Mouse (Mus musculus): Measurements from ENCODE around the gene Bax. TPM values are rescaled to one million over a fixed set of nuclear protein-coding genes. Genes with fewer than 3 reads are reported as not detected.
"Not testable (repeated sequence)": the region's sequence is repeated elsewhere in the genome, so short reads cannot be mapped to it uniquely, and the experiment has no call there.

Bax gene
- polyA plus RNA-seq, 1 experiment from 2014 or later, result 201 TPM

DNA sequence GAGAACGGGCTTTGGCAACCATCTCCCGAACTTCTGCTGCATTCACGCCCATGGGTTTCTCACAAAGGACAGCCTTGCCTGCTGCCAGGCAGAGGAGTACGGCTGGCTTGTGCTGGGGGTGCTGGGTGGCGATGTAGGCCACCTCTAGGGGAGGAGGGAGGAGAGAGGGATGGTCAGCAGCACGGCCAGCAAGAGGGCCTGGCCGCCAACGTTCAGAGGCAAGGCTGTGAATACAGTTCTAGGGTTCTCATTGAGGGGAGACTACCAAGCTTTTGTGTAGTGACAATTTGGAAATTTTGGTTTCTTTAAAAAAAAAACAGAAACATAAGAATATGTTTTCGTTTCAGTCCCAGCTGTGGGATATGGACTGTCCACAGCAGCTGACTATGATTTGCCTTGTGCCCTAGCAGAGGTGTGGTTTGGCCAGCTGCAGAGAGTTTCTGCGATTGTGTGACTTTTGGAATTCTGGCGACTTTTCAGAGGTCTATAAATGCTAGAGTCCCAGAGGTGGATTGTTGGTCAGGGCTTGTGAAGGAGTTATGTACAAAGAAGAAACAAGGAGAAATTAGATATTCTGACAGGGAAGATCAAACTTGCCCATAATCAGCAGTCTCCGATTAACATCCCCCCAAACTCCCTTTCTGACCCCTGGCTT, 20.2 kb upstream of the Bax start, which contains the start of gene Gm45808:
TSS of gene Gm45808 (minus strand) at position 51 of the 655 bp plus-strand sequence.
- WGBS, result 86% methylated on average over 12 of the region's 12 CpGs
- H3K36me3 ChIP-seq (ENCODE audit: control insufficient read depth, insufficient read depth, low read length), result no peaks in the 10 kb centered on the region
- H3K4me2 ChIP-seq, result no peak within 1 kb of the TSS
- no peaks in the 10 kb centered on the region for H3K27me3 ChIP-seq (ENCODE audit: control insufficient read depth, insufficient read depth, low read length)
- no peak within 1 kb of the TSS for H3K4me3 ChIP-seq (ENCODE audit: low read depth, low read length)
- no peaks in the 10 kb centered on the region; the same call in 1 of the 2 replicates for H3K4me1 ChIP-seq (ENCODE audit: control insufficient read depth, insufficient read depth, low read length)
- no peak within 1 kb of the TSS for H3K9ac ChIP-seq (ENCODE audit: low read length)
- DNase-seq (ENCODE audit: low spot score, missing footprints) (no peak), ATAC-seq (ENCODE audit: low FRiP score) (no peak)
- no peak within 1 kb of the TSS for H3K27ac ChIP-seq (ENCODE audit: low read depth, low read length)
- no peaks in the 10 kb centered on the region for H3K9me3 ChIP-seq (ENCODE audit: control insufficient read depth, low read length)

DNA sequence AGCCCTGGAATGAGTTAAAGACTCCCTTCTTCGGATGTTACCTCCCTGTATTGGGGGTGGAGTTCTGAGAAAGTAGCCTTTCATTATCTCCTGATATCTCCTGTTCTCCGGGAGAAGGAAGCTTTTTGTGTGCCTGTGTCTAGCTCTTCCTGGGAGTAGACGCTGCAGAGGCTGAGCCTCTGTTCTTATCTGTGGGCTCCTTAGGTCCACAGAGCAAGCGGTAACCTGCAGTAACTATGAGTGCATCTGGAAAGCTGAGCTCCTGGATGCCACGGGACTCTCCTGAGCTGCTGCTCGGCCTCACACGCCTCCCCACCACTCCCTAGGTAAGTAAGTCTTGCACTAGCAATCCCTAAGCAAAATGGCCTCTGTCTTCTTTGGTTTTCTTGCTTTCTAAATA, 19.5 kb upstream of the Bax start:
- ATAC-seq (ENCODE audit: low FRiP score), result no peak
- Histone ChIP-seq H3K4me1 (ENCODE audit: control insufficient read depth, insufficient read depth, low read length) (no peaks in the 10 kb centered on the region; the same call in 1 of the 2 replicates), H3K27ac (ENCODE audit: low read depth, low read length) (no peak overlapping the region), H3K9me3 (ENCODE audit: control insufficient read depth, low read length) (no peaks in the 10 kb centered on the region), H3K4me2 (no peak overlapping the region), H3K27me3 (ENCODE audit: control insufficient read depth, insufficient read depth, low read length) (no peaks in the 10 kb centered on the region), H3K36me3 (ENCODE audit: control insufficient read depth, insufficient read depth, low read length) (no peaks in the 10 kb centered on the region), H3K9ac (ENCODE audit: low read length) (no peak overlapping the region), H3K4me3 (ENCODE audit: low read depth, low read length) (no peak overlapping the region)
- 85% methylated on average over 7 of the region's 7 CpGs for WGBS
- DNase-seq (ENCODE audit: low spot score, missing footprints), result no peak

DNA sequence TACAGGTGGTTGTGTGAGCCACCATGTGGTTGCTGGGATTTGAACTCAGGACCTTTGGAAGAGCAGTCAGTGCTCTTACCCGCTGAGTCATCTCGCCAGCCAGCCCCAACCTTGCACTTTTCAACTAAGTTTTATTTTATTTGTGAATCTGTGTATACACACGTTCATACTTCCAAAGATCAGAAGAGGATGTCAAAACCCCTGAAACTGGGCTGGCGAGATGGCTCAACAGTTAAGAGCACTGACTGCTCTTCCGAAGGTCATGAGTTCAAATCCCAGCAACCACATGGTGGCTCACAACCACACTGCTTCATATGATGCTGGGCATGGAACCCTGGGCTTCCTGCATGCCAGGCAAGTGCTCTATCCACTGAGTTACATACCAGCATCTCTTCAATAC, 18.3 kb upstream of the Bax start:
- H3K27me3 ChIP-seq (ENCODE audit: control insufficient read depth, insufficient read depth, low read length); DNase-seq (ENCODE audit: low spot score, missing footprints); H3K9ac ChIP-seq (ENCODE audit: low read length); H3K4me1 ChIP-seq (ENCODE audit: control insufficient read depth, insufficient read depth, low read length); H3K4me3 ChIP-seq (ENCODE audit: low read depth, low read length); H3K4me2 ChIP-seq; ATAC-seq (ENCODE audit: low FRiP score); H3K36me3 ChIP-seq (ENCODE audit: control insufficient read depth, insufficient read depth, low read length); H3K9me3 ChIP-seq (ENCODE audit: control insufficient read depth, low read length); H3K27ac ChIP-seq (ENCODE audit: low read depth, low read length): not testable (repeated sequence)
- 85% methylated on average over 5 of the region's 5 CpGs for WGBS

DNA sequence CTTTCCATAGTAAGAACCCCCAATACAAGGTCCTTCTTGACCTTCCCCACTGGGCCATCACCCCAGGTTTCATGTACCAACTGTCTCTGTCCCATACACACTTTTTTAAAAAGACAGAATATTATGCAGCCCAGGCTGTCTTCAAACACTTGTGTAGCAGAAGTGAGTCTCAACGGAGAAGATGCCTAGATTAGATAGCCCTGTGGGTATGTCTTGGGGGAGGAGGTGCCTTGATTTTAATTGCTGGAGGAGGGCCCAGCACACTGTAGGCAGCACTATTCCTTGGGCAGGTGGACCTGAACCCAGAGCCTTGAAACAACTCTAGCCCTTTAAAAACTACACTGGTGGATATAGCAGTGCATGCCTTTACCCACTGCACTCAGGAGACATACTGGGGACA, 15.5 kb upstream of the Bax start:
- no peak for DNase-seq (ENCODE audit: low spot score, missing footprints)
- ATAC-seq (ENCODE audit: low FRiP score), result no peak
- no peaks in the 10 kb centered on the region for H3K9me3 ChIP-seq (ENCODE audit: control insufficient read depth, low read length)
- H3K4me3 ChIP-seq (ENCODE audit: low read depth, low read length), result no peak overlapping the region
- no peak overlapping the region for H3K4me2 ChIP-seq
- H3K9ac ChIP-seq (ENCODE audit: low read length), result no peak overlapping the region
- no peaks in the 10 kb centered on the region for H3K27me3 ChIP-seq (ENCODE audit: control insufficient read depth, insufficient read depth, low read length)
- H3K27ac ChIP-seq (ENCODE audit: low read depth, low read length), result no peak overlapping the region
- 88% methylated on average over 1 of the region's 1 CpGs for WGBS
- H3K36me3 ChIP-seq (ENCODE audit: control insufficient read depth, insufficient read depth, low read length), result no peaks in the 10 kb centered on the region
- H3K4me1 ChIP-seq (ENCODE audit: control insufficient read depth, insufficient read depth, low read length), result no peaks in the 10 kb centered on the region

DNA sequence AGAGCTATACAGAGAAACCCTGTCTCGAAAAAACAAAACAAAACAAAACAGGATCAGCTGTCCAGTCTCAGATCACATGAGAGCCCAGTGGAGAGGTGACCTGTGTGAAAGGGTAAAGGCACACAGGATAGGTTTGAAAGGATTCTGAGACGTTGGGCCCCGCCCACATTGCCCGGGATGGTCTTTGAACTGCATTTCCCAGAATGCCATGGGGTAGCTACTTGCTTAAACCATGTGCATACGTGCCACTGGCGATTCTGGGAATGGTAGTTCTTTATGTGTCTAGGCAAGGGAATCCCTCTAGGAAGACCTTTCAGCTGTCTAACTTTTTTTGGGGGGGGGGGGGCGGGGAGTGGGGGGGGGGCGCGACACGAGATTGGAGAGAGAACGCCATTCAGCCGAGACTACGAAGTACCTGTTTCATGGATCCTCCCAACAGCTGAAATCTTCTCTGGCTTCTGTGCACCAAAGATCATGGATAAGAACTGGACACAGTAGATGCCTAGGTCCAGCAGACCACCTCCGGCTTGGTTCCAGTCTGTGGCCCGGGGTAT, 14.8 kb upstream of the Bax start, which contains the start of gene Tulp2:
TSS of gene Tulp2 (plus strand) at position 504 of the 554 bp plus-strand sequence.
- WGBS, result 57% methylated on average over 15 of the region's 15 CpGs
- no peak within 1 kb of the TSS for H3K27ac ChIP-seq (ENCODE audit: low read depth, low read length)
- H3K9ac ChIP-seq (ENCODE audit: low read length), result no peak within 1 kb of the TSS
- H3K9me3 ChIP-seq (ENCODE audit: control insufficient read depth, low read length), result no peaks in the 10 kb centered on the region
- no peaks in the 10 kb centered on the region for H3K36me3 ChIP-seq (ENCODE audit: control insufficient read depth, insufficient read depth, low read length)
- no peaks in the 10 kb centered on the region for H3K27me3 ChIP-seq (ENCODE audit: control insufficient read depth, insufficient read depth, low read length)
- H3K4me1 ChIP-seq (ENCODE audit: control insufficient read depth, insufficient read depth, low read length), result no peaks in the 10 kb centered on the region
- ATAC-seq (ENCODE audit: low FRiP score), result peak; percentile 77
- DNase-seq (ENCODE audit: low spot score, missing footprints), result peak; percentile 90
- H3K4me2 ChIP-seq, result no peak within 1 kb of the TSS
- H3K4me3 ChIP-seq (ENCODE audit: low read depth, low read length), result no peak within 1 kb of the TSS

DNA sequence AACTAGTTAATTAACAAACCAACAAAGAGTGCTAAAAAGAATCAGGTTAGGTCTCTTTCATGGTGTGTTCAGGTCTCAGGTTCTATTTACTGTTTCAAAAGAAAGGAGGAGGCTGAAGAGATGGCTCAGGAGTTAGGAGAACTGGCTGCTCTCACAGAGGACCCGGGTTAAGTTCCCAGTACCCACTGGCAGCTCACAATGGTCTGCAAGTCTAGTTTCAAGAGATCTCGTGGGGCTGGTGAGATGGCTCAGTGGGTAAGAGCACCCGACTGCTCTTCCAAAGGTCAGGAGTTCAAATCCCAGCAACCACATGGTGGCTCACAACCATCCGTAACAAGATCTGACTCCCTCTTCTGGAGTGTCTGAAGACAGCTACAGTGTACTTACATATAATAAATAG, 13.6 kb upstream of the Bax start:
- H3K27ac ChIP-seq (ENCODE audit: low read depth, low read length); H3K36me3 ChIP-seq (ENCODE audit: control insufficient read depth, insufficient read depth, low read length); H3K9ac ChIP-seq (ENCODE audit: low read length); H3K27me3 ChIP-seq (ENCODE audit: control insufficient read depth, insufficient read depth, low read length); H3K4me2 ChIP-seq; H3K9me3 ChIP-seq (ENCODE audit: control insufficient read depth, low read length); H3K4me1 ChIP-seq (ENCODE audit: control insufficient read depth, insufficient read depth, low read length); ATAC-seq (ENCODE audit: low FRiP score); H3K4me3 ChIP-seq (ENCODE audit: low read depth, low read length); DNase-seq (ENCODE audit: low spot score, missing footprints): not testable (repeated sequence)
- 76% methylated on average over 3 of the region's 4 CpGs for WGBS

DNA sequence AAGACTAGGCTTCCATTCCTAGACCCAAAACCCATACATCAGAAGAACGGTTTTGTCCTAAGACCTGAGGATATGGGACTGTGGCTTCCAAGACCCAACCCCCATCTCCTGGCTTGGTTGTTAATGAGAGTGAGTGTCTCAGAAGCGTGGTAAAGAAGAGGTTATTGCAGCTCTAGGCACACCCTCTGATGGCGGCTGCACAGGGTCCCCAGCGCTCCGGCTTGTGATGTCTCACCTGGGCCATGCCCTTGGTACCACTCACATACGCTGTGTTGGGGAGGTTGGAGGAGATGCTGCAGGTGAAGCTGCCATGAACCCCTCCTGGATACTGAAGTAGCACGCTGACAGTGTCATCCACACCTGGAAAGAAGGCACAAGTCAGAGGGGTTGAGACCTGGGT, 12.1 kb upstream of the Bax start:
- H3K27me3 ChIP-seq (ENCODE audit: control insufficient read depth, insufficient read depth, low read length), result no peaks in the 10 kb centered on the region
- WGBS, result 96% methylated on average over 7 of the region's 7 CpGs
- H3K9me3 ChIP-seq (ENCODE audit: control insufficient read depth, low read length), result no peaks in the 10 kb centered on the region
- H3K4me3 ChIP-seq (ENCODE audit: low read depth, low read length), result no peak overlapping the region
- ATAC-seq (ENCODE audit: low FRiP score) (no peak), DNase-seq (ENCODE audit: low spot score, missing footprints) (no peak)
- no peak overlapping the region for H3K4me2 ChIP-seq
- H3K36me3 ChIP-seq (ENCODE audit: control insufficient read depth, insufficient read depth, low read length), result no peaks in the 10 kb centered on the region
- H3K27ac ChIP-seq (ENCODE audit: low read depth, low read length), result no peak overlapping the region
- no peaks in the 10 kb centered on the region for H3K4me1 ChIP-seq (ENCODE audit: control insufficient read depth, insufficient read depth, low read length)
- H3K9ac ChIP-seq (ENCODE audit: low read length), result no peak overlapping the region

DNA sequence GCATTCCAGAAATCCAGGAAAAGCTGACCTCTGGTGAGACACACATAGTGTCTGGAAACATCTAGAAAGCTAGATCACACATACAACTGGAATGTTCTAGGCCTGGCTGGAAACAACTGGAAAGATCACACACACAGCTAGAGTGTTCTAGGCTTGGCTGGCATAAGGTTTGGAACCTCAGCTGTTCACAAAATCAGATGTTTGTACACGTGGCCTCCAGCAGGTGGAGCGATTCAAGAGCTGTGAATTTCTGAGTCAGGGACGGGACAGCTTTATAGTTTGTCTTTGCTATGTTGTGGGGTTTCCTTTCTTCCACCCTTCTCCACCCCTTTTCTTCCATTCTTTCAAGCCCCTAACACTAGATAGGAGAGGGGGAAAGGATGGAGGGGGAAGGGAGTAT, 10.3 kb upstream of the Bax start:
- no peak overlapping the region for H3K4me3 ChIP-seq (ENCODE audit: low read depth, low read length)
- no peak for ATAC-seq (ENCODE audit: low FRiP score)

DNA sequence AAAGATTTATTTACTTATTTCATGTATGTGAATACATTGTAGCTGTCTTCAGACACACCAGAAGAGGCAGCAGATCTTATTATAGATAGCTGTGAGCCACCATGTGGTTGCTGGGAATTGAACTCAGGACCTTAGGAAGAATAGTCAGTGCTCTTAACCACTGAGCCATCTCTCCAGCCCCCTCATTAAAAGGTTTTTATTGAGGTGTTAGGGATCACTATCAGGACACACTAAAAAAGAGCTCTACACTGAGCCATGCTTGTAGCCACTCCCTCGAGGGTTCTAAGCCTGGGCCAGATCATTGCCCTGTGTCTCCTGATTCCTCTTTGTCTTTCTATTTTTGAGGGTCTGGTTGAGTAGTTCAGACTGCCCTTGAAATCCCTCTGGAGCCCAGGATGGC, 9.8 kb upstream of the Bax start:
- Histone ChIP-seq H3K27me3 (ENCODE audit: control insufficient read depth, insufficient read depth, low read length) (no peaks in the 10 kb centered on the region), H3K9me3 (ENCODE audit: control insufficient read depth, low read length) (no peaks in the 10 kb centered on the region), H3K4me1 (ENCODE audit: control insufficient read depth, insufficient read depth, low read length) (no peaks in the 10 kb centered on the region), H3K36me3 (ENCODE audit: control insufficient read depth, insufficient read depth, low read length) (no peaks in the 10 kb centered on the region), H3K9ac (ENCODE audit: low read length) (no peak overlapping the region), H3K4me3 (ENCODE audit: low read depth, low read length) (no peak overlapping the region), H3K27ac (ENCODE audit: low read depth, low read length) (no peak overlapping the region), H3K4me2 (no peak overlapping the region)
- ATAC-seq (ENCODE audit: low FRiP score) (no peak), DNase-seq (ENCODE audit: low spot score, missing footprints) (peak; percentile 71)
- 37% methylated on average over 1 of the region's 1 CpGs for WGBS

More for the DNA sequence above, 10.3 kb upstream of the Bax start:
- Histone ChIP-seq H3K36me3 (ENCODE audit: control insufficient read depth, insufficient read depth, low read length) (no peaks in the 10 kb centered on the region), H3K9ac (ENCODE audit: low read length) (no peak overlapping the region), H3K27ac (ENCODE audit: low read depth, low read length) (no peak overlapping the region), H3K4me2 (no peak overlapping the region), H3K9me3 (ENCODE audit: control insufficient read depth, low read length) (no peaks in the 10 kb centered on the region), H3K27me3 (ENCODE audit: control insufficient read depth, insufficient read depth, low read length) (no peaks in the 10 kb centered on the region), H3K4me1 (ENCODE audit: control insufficient read depth, insufficient read depth, low read length) (no peaks in the 10 kb centered on the region)
- peak; percentile 83 for DNase-seq (ENCODE audit: low spot score, missing footprints)
- 23% methylated on average over 3 of the region's 3 CpGs for WGBS

Data from midbrain, embryonic 11.5 days (tissue).